Mouse (Mus musculus): Measurements from ENCODE around the gene Ostn. TPM values are rescaled to one million over a fixed set of nuclear protein-coding genes. Genes with fewer than 3 reads are reported as not detected.
"Not testable (repeated sequence)": the region's sequence is repeated elsewhere in the genome, so short reads cannot be mapped to it uniquely, and the experiment has no call there.

Ostn gene
- 0.05 TPM in 1 of 2 replicates, not detected in the other for polyA plus RNA-seq (2012; rRNA removed)

- not testable (repeated sequence) for DNase-seq (ENCODE audit: low read depth)
These were observed at the start of gene Ostn for GRCm38 (mm10) chr16:27307189-27307588. Gene Ostn (plus strand): TSS chr16:27307489.

- DNase-seq (ENCODE audit: low read depth): no peak
- TF ChIP-seq CTCF (IDR thresholded peaks at IDR 0.05; ENCODE audit: borderline replicate concordance, extremely low read depth, insufficient read depth, insufficient read length) (no peak), POLR2A (IDR thresholded peaks at IDR 0.05; ENCODE audit: borderline replicate concordance, extremely low read depth, insufficient read depth, insufficient read length, poor library complexity, severe bottlenecking) (no peak)
These were observed 38.5 kb upstream of the Ostn start for GRCm38 (mm10) chr16:27268748-27269147.

- DNase-seq (ENCODE audit: low read depth): no peak
- no peak for TF ChIP-seq POLR2A (IDR thresholded peaks at IDR 0.05; ENCODE audit: borderline replicate concordance, extremely low read depth, insufficient read depth, insufficient read length, poor library complexity, severe bottlenecking)
- TF ChIP-seq CTCF (IDR thresholded peaks at IDR 0.05; ENCODE audit: borderline replicate concordance, extremely low read depth, insufficient read depth, insufficient read length): no peak
These were observed 19.9 kb upstream of the Ostn start for GRCm38 (mm10) chr16:27287410-27287809.

GRCm38 (mm10) chr16:27296508-27296907, 10.8 kb upstream of the Ostn start:
- TF ChIP-seq CTCF (IDR thresholded peaks at IDR 0.05; ENCODE audit: borderline replicate concordance, extremely low read depth, insufficient read depth, insufficient read length): no peak
- TF ChIP-seq POLR2A (IDR thresholded peaks at IDR 0.05; ENCODE audit: borderline replicate concordance, extremely low read depth, insufficient read depth, insufficient read length, poor library complexity, severe bottlenecking): no peak
- DNase-seq (ENCODE audit: low read depth): no peak

- TF ChIP-seq POLR2A (IDR thresholded peaks at IDR 0.05; ENCODE audit: borderline replicate concordance, extremely low read depth, insufficient read depth, insufficient read length, poor library complexity, severe bottlenecking) (no peak), CTCF (IDR thresholded peaks at IDR 0.05; ENCODE audit: borderline replicate concordance, extremely low read depth, insufficient read depth, insufficient read length) (no peak)
- no peak for DNase-seq (ENCODE audit: low read depth)
These were observed 10.4 kb upstream of the Ostn start for GRCm38 (mm10) chr16:27296929-27297328.

GRCm38 (mm10) chr16:27319099-27319498, 11.8 kb downstream of the Ostn start:
- TF ChIP-seq POLR2A (IDR thresholded peaks at IDR 0.05; ENCODE audit: borderline replicate concordance, extremely low read depth, insufficient read depth, insufficient read length, poor library complexity, severe bottlenecking): no peak
- no peak for DNase-seq (ENCODE audit: low read depth)

GRCm38 (mm10) chr16:27322047-27322446, 14.8 kb downstream of the Ostn start:
- DNase-seq (ENCODE audit: low read depth): no peak
- no peak for TF ChIP-seq CTCF (IDR thresholded peaks at IDR 0.05; ENCODE audit: borderline replicate concordance, extremely low read depth, insufficient read depth, insufficient read length)
- TF ChIP-seq POLR2A (IDR thresholded peaks at IDR 0.05; ENCODE audit: borderline replicate concordance, extremely low read depth, insufficient read depth, insufficient read length, poor library complexity, severe bottlenecking): no peak

GRCm38 (mm10) chr16:27326463-27326862, 19.2 kb downstream of the Ostn start:
- TF ChIP-seq POLR2A (IDR thresholded peaks at IDR 0.05; ENCODE audit: borderline replicate concordance, extremely low read depth, insufficient read depth, insufficient read length, poor library complexity, severe bottlenecking) (no peak), CTCF (IDR thresholded peaks at IDR 0.05; ENCODE audit: borderline replicate concordance, extremely low read depth, insufficient read depth, insufficient read length) (no peak)
- DNase-seq (ENCODE audit: low read depth): no peak

- no peak for DNase-seq (ENCODE audit: low read depth)
- TF ChIP-seq POLR2A (IDR thresholded peaks at IDR 0.05; ENCODE audit: borderline replicate concordance, extremely low read depth, insufficient read depth, insufficient read length, poor library complexity, severe bottlenecking) (no peak), CTCF (IDR thresholded peaks at IDR 0.05; ENCODE audit: borderline replicate concordance, extremely low read depth, insufficient read depth, insufficient read length) (no peak)
These were observed 40.2 kb downstream of the Ostn start for GRCm38 (mm10) chr16:27347521-27347920.

GRCm38 (mm10) chr16:27348359-27348758, 41.1 kb downstream of the Ostn start:
- no peak for DNase-seq (ENCODE audit: low read depth)
- no peak for TF ChIP-seq CTCF (IDR thresholded peaks at IDR 0.05; ENCODE audit: borderline replicate concordance, extremely low read depth, insufficient read depth, insufficient read length)
- no peak for TF ChIP-seq POLR2A (IDR thresholded peaks at IDR 0.05; ENCODE audit: borderline replicate concordance, extremely low read depth, insufficient read depth, insufficient read length, poor library complexity, severe bottlenecking)

GRCm38 (mm10) chr16:27349235-27349634, 41.9 kb downstream of the Ostn start:
- no peak for TF ChIP-seq CTCF (IDR thresholded peaks at IDR 0.05; ENCODE audit: borderline replicate concordance, extremely low read depth, insufficient read depth, insufficient read length)
- no peak for TF ChIP-seq POLR2A (IDR thresholded peaks at IDR 0.05; ENCODE audit: borderline replicate concordance, extremely low read depth, insufficient read depth, insufficient read length, poor library complexity, severe bottlenecking)
- DNase-seq (ENCODE audit: low read depth): no peak

GRCm38 (mm10) chr16:27349878-27350532, 42.7 kb downstream of the Ostn start:
- DNase-seq (ENCODE audit: low read depth): no peak
- no peak for TF ChIP-seq POLR2A (IDR thresholded peaks at IDR 0.05; ENCODE audit: borderline replicate concordance, extremely low read depth, insufficient read depth, insufficient read length, poor library complexity, severe bottlenecking)
- no peak for TF ChIP-seq CTCF (IDR thresholded peaks at IDR 0.05; ENCODE audit: borderline replicate concordance, extremely low read depth, insufficient read depth, insufficient read length)

Measured in brain, embryonic 14.5 days (tissue).